Mouse (Mus musculus) liver, postnatal 0 days (tissue): ENCODE measurements around the gene Pde4b.

ENCODE experiments used
- CTCF ChIP-seq: sonication (generic); IDR thresholded peaks from 2 replicates; pipeline ENCODE4 v1.5.1; 2016; ENCODE audit warnings: antibody characterized with exemption, low read depth
- EP300 ChIP-seq: IDR thresholded peaks from 2 replicates; pipeline ENCODE4 v1.6.1; 2016; ENCODE audit warnings: antibody characterized with exemption, low read depth, mild to moderate bottlenecking

DNA sequence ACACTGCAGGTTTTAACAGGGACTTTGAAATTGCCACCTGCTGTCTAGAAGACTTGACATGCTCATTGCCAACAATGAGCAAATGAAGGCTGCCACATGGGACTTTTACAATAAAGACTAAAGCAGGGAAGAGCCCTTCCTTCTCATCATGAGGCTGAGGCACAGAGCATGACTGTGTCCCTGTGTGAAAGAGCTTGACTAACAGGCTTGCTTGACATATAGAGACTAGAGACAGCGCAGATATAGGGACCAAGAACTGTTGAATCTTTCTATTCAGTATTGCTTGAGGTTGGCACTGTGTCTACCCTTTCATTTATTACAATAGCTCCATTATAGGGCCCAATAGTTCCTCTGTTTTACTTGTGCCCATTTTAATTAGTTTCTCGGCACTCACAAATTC lies 325.8 kb downstream of the Pde4b start:
- TF ChIP-seq EP300 (no peak), CTCF (no peak)
